Mouse (Mus musculus) lung, adult 2 months (tissue): Measurements from ENCODE around the gene Etfa.

Source experiments
- CTCF ChIP-seq: fragments of 200-500 bp; IDR thresholded peaks from 2 replicates; pipeline ENCODE4 v1.5.1; 2011; ENCODE audit warnings: mild to moderate bottlenecking, low read length, control low read depth; ENCODE audit not compliant: insufficient read depth
- POLR2A ChIP-seq: fragments of 200-500 bp; IDR thresholded peaks from 2 replicates; pipeline ENCODE4 v1.6.1; 2011; ENCODE audit warnings: low read depth, mild to moderate bottlenecking, control low read depth, low read length, borderline replicate concordance; ENCODE audit errors: extremely low read depth

DNA sequence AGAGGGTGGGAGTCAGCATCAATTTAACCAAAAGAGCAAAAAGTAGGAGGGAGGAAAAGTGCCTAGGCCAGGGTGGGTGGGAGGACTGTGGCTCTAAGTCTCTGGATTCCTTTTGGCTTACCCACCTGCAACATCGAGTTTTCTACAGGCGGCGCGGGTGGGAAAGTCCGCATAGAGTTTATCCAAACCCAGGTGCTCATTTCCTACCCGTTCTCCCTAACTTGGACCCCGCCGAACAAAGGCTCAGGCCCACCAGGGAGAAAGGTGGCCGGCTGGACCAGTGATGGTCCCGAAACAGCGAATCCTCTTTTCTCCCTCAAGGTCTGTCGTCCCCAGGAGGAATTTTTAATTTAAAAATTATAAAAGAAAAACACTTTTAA is 28.3 kb upstream of the Etfa start:
- TF ChIP-seq CTCF (no peak), POLR2A (no peak)
